Mouse (Mus musculus): Measurements from ENCODE around the gene Zfp663.

- TF ChIP-seq EP300 (IDR thresholded peaks at IDR 0.05; ENCODE audit: low read depth) (no peak), CTCF (IDR thresholded peaks at IDR 0.05; ENCODE audit: low read depth) (no peak)
Observed at GRCm38 (mm10) chr2:165367047-165367520, 1.4 kb downstream of the Zfp663 start.

Measured in liver, embryonic 14.5 days (tissue).